9 mouse cellular contexts compared by ENCODE assay signal in the genomic region with DNA sequence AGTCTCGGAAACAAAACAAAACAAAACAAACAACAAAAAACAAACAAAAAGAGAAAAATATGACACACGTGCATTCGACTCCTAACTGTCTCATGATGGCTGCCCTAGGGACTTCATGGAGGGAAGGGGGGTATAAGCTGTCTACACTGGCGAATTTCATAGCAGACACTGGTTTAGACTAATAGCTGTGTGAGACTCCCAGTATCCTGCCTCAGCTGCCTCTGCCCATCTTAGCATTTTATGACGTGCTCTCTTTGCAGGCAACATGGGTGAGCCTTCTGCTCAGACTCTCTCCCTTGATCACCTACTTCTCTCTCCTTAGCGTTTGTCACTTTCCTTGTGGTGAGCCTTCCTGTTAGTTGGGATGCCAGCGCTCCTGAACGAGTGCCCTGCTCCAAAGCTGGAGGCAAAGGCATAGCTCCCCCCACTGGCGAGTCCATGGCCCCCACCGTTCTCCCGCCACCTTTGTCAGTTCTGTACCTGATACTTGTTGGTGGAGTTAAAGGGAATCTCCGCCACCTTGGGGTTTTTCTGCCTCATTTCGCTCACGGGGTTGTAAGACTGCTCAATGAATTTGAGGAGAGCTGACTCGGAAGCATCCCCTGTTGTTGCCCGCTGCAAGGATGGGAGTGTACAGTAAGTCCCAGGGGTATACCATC. TPM values are rescaled to one million over a fixed set of nuclear protein-coding genes. Genes with fewer than 3 reads are reported as not detected.
A peak's percentile ranks its signal among the peaks of the same experiment; 100 is the strongest.
DNase-seq lines count a peak whose midpoint lies in the region; ATAC-seq and TF ChIP-seq lines count a peak whose summit lies in the region.
"Had no signal": no experiment of that assay in that cellular context is flagged by ENCODE, and none has a peak within 500 bp of the region (broad histone marks: within the 10 kb centered on the region; RNA-seq: fewer than 3 reads in every experiment).

No protein-coding gene starts in this region.

- H3K9ac ChIP-seq in hindbrain, embryonic 14.5 days, result no peak overlapping the region
- peak overlapping the region; percentile 24; the same call in 1 of the 2 replicates for H3K9ac ChIP-seq in heart, embryonic 15.5 days
- H3K9ac ChIP-seq in lung, embryonic 16.5 days (ENCODE audit: low read length), result no peak overlapping the region

- WGBS in hindbrain, embryonic 10.5 days, result 29% methylated on average over 16 of the region's 16 CpGs
- WGBS in hindbrain, embryonic 14.5 days, result 31% methylated on average over 16 of the region's 16 CpGs
- WGBS in heart, embryonic 15.5 days, result 29% methylated on average over 16 of the region's 16 CpGs
- 30% methylated on average over 16 of the region's 16 CpGs for WGBS in lung, embryonic 16.5 days

- H3K4me3 ChIP-seq in hindbrain, embryonic 10.5 days, result peak overlapping the region; percentile 27; the same call in 1 of the 2 replicates
- H3K4me3 ChIP-seq in hindbrain, embryonic 14.5 days (replicated peaks; ENCODE audit: low read length), result no peak overlapping the region
- no peak overlapping the region for H3K4me3 ChIP-seq in E14TG2a.4 (replicated peaks; ENCODE audit: low read length)
- H3K4me3 ChIP-seq in heart, embryonic 15.5 days, result peak overlapping the region; percentile 16; the same call in 1 of the 2 replicates
- no peak overlapping the region for H3K4me3 ChIP-seq in lung, embryonic 16.5 days (ENCODE audit: low read length)

- H3K4me2 ChIP-seq in hindbrain, embryonic 14.5 days (replicated peaks), result no peak overlapping the region
- H3K4me2 ChIP-seq in heart, embryonic 15.5 days, result peak overlapping the region; percentile 46
- peak overlapping the region; percentile 25; the same call in 1 of the 2 replicates for H3K4me2 ChIP-seq in lung, embryonic 16.5 days (ENCODE audit: low read depth, low read length)

- 0 out of 2 replicates have a peak, but pooled peaks have one; percentile 10 for TF ChIP-seq CTCF in E14TG2a.4 (conservative IDR thresholded peaks at IDR 0.05; ENCODE audit: low read length)

- no peaks in the 10 kb centered on the region for H3K36me3 ChIP-seq in hindbrain, embryonic 10.5 days
- no peaks in the 10 kb centered on the region for H3K36me3 ChIP-seq in hindbrain, embryonic 14.5 days (replicated peaks; ENCODE audit: control insufficient read depth, insufficient read depth)
- no peaks in the 10 kb centered on the region for H3K36me3 ChIP-seq in E14TG2a.4 (ENCODE audit: insufficient read depth, low read length)
- H3K36me3 ChIP-seq in heart, embryonic 15.5 days, result no peaks in the 10 kb centered on the region
- H3K36me3 ChIP-seq in lung, embryonic 16.5 days (ENCODE audit: control insufficient read depth, insufficient read depth, low read length), result no peaks in the 10 kb centered on the region

- DNase-seq in hindbrain, embryonic 10.5 days (ENCODE audit: low spot score), result no peak
- no peak for DNase-seq in hindbrain, embryonic 14.5 days (ENCODE audit: low spot score)
- peak; percentile 39 for DNase-seq in embryo, embryonic 11 days
- DNase-seq in right cerebral cortex, adult 18-20 months, result no peak

- peak overlapping the region; percentile 75; the same call in 1 of the 2 replicates for H3K27ac ChIP-seq in hindbrain, embryonic 10.5 days
- H3K27ac ChIP-seq in hindbrain, embryonic 14.5 days, result no peak overlapping the region
- peak overlapping the region; percentile 84 for H3K27ac ChIP-seq in heart, embryonic 15.5 days
- no peak overlapping the region for H3K27ac ChIP-seq in lung, embryonic 16.5 days (ENCODE audit: low read length)

- peaks cover 41% of the 10 kb centered on the region for H3K27me3 ChIP-seq in hindbrain, embryonic 10.5 days (ENCODE audit: insufficient read depth, poor library complexity, severe bottlenecking)
- peaks cover 11% of the 10 kb centered on the region; the same call in 1 of the 2 replicates for H3K27me3 ChIP-seq in hindbrain, embryonic 14.5 days (ENCODE audit: control insufficient read depth, insufficient read depth, low read length)
- peaks cover 19% of the 10 kb centered on the region for H3K27me3 ChIP-seq in E14TG2a.4 (ENCODE audit: insufficient read depth, low read length)
- no peaks in the 10 kb centered on the region for H3K27me3 ChIP-seq in heart, embryonic 15.5 days
- peaks cover 11% of the 10 kb centered on the region for H3K27me3 ChIP-seq in lung, embryonic 16.5 days (ENCODE audit: control insufficient read depth, insufficient read depth, low read depth, low read length)

- H3K9me3 ChIP-seq in hindbrain, embryonic 10.5 days, result no peaks in the 10 kb centered on the region
- H3K9me3 ChIP-seq in hindbrain, embryonic 14.5 days (ENCODE audit: control insufficient read depth, low read length), result no peaks in the 10 kb centered on the region
- no peaks in the 10 kb centered on the region for H3K9me3 ChIP-seq in E14TG2a.4 (ENCODE audit: low read length)
- no peaks in the 10 kb centered on the region for H3K9me3 ChIP-seq in heart, embryonic 15.5 days (replicated peaks)
- H3K9me3 ChIP-seq in lung, embryonic 16.5 days (ENCODE audit: control insufficient read depth, low read length), result no peaks in the 10 kb centered on the region

- ATAC-seq in hindbrain, embryonic 14.5 days (ENCODE audit: low FRiP score), result no peak
- ATAC-seq in heart, embryonic 15.5 days (replicated peaks; ENCODE audit: insufficient number of reproducible peaks, insufficient read depth, low FRiP score, low read depth), result no peak
- no peak for ATAC-seq in lung, embryonic 16.5 days (ENCODE audit: low read depth)
- no peak for ATAC-seq in frontal cortex, adult (ENCODE audit: low TSS enrichment)

- peaks cover 53% of the 10 kb centered on the region for H3K4me1 ChIP-seq in hindbrain, embryonic 10.5 days (replicated peaks)
- H3K4me1 ChIP-seq in hindbrain, embryonic 14.5 days (replicated peaks; ENCODE audit: control insufficient read depth, insufficient read depth, low read length), result no peaks in the 10 kb centered on the region
- H3K4me1 ChIP-seq in E14TG2a.4 (replicated peaks; ENCODE audit: low read depth, low read length), result peaks cover 62% of the 10 kb centered on the region
- H3K4me1 ChIP-seq in heart, embryonic 15.5 days (replicated peaks), result peaks cover 29% of the 10 kb centered on the region
- H3K4me1 ChIP-seq in lung, embryonic 16.5 days (replicated peaks; ENCODE audit: control insufficient read depth, insufficient read depth, low read length), result no peaks in the 10 kb centered on the region

RNA-seq across cellular contexts. Expression of a gene that starts 14.5 kb away (rescaled TPM):
- polyA plus RNA-seq in hindbrain, embryonic 10.5 days (2016; fragmentation: Nextera tagmentation; extraction: Ambion mirVana), result not detected in 2 replicates
- polyA plus RNA-seq in hindbrain, embryonic 14.5 days (2014; fragmentation: Nextera tagmentation; extraction: Ambion mirVana), result 0.15 TPM in 1 of 2 replicates, not detected in the other
- polyA plus RNA-seq in heart, embryonic 15.5 days (2015; fragmentation: Nextera tagmentation; extraction: Ambion mirVana), result 0.10 and 0.28 TPM in 2 replicates
- not detected in 2 replicates for polyA plus RNA-seq in lung, embryonic 16.5 days (2015; fragmentation: Nextera tagmentation; extraction: Ambion mirVana)
- polyA plus RNA-seq: neural tube, embryonic 14.5 days had no signal

RNA-seq across cellular contexts. Expression of a gene that starts 17.8 kb away (rescaled TPM):
- polyA plus RNA-seq in hindbrain, embryonic 10.5 days (2016; fragmentation: Nextera tagmentation; extraction: Ambion mirVana), result 63.5 and 142 TPM in 2 replicates
- 64.7 and 69.0 TPM in 2 replicates for polyA plus RNA-seq in hindbrain, embryonic 14.5 days (2014; fragmentation: Nextera tagmentation; extraction: Ambion mirVana)
- polyA plus RNA-seq in heart, embryonic 15.5 days (2015; fragmentation: Nextera tagmentation; extraction: Ambion mirVana), result 20.6 and 35.4 TPM in 2 replicates
- polyA plus RNA-seq in lung, embryonic 16.5 days (2015; fragmentation: Nextera tagmentation; extraction: Ambion mirVana), result 42.5 and 46.0 TPM in 2 replicates

RNA-seq across cellular contexts. Expression of a gene that starts 24.0 kb away (rescaled TPM):
- polyA plus RNA-seq in hindbrain, embryonic 10.5 days (2016; fragmentation: Nextera tagmentation; extraction: Ambion mirVana), result 1.3 and 2.0 TPM in 2 replicates
- 1.4 and 2.2 TPM in 2 replicates for polyA plus RNA-seq in hindbrain, embryonic 14.5 days (2014; fragmentation: Nextera tagmentation; extraction: Ambion mirVana)
- 96.7 and 102 TPM in 2 replicates for polyA plus RNA-seq in heart, embryonic 15.5 days (2015; fragmentation: Nextera tagmentation; extraction: Ambion mirVana)
- 7.9 and 15.3 TPM in 2 replicates for polyA plus RNA-seq in lung, embryonic 16.5 days (2015; fragmentation: Nextera tagmentation; extraction: Ambion mirVana)

RNA-seq across cellular contexts. Expression of a gene that starts 37.1 kb away (rescaled TPM):
- polyA plus RNA-seq in hindbrain, embryonic 10.5 days (2016; fragmentation: Nextera tagmentation; extraction: Ambion mirVana), result 295 and 370 TPM in 2 replicates
- polyA plus RNA-seq in hindbrain, embryonic 14.5 days (2014; fragmentation: Nextera tagmentation; extraction: Ambion mirVana), result 363 and 428 TPM in 2 replicates
- 165 and 179 TPM in 2 replicates for polyA plus RNA-seq in heart, embryonic 15.5 days (2015; fragmentation: Nextera tagmentation; extraction: Ambion mirVana)
- polyA plus RNA-seq in lung, embryonic 16.5 days (2015; fragmentation: Nextera tagmentation; extraction: Ambion mirVana), result 139 and 147 TPM in 2 replicates

RNA-seq across cellular contexts. Expression of a gene that starts 54.2 kb away (rescaled TPM):
- polyA plus RNA-seq in hindbrain, embryonic 10.5 days (2016; fragmentation: Nextera tagmentation; extraction: Ambion mirVana), result 2.1 and 2.3 TPM in 2 replicates
- polyA plus RNA-seq in hindbrain, embryonic 14.5 days (2014; fragmentation: Nextera tagmentation; extraction: Ambion mirVana), result 27.9 and 29.5 TPM in 2 replicates
- polyA plus RNA-seq in heart, embryonic 15.5 days (2015; fragmentation: Nextera tagmentation; extraction: Ambion mirVana), result 17.4 and 17.9 TPM in 2 replicates
- polyA plus RNA-seq in lung, embryonic 16.5 days (2015; fragmentation: Nextera tagmentation; extraction: Ambion mirVana), result 6.2 and 6.7 TPM in 2 replicates

Comparison
In these comparisons a context has a peak if more than half of its experiments do, and no peak if none do; other contexts are left out.
1. H3K27ac ChIP-seq: peak in hindbrain, embryonic 10.5 days (single experiment) and heart, embryonic 15.5 days (single experiment); none in hindbrain, embryonic 14.5 days (single experiment) and lung, embryonic 16.5 days (single experiment).
2. H3K4me3 ChIP-seq: peak in hindbrain, embryonic 10.5 days (single experiment) and heart, embryonic 15.5 days (single experiment); none in hindbrain, embryonic 14.5 days (single experiment), E14TG2a.4 (single experiment) and lung, embryonic 16.5 days (single experiment).